In the genomic region with DNA sequence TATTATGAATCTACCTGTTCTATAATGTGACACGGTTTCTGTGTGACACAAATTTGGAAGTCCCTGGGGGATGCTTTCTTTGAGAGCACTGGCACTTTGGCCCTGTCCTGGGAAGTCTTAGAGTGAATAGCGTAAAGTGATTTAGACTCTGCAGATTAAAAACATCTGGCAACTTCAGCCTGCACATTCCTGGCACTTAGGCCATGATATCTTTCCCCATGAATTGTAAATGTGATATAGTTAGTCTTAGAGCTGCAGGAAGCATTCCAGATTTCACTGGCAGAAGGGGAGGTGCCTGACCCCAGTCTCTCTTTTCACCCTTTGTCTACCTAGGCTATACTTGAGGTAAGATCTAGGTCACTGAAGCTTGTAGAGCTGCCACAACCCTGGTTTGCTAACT, we compare ENCODE assay signal across 26 mouse cellular contexts.
DNase-seq lines count a peak whose midpoint lies in the region; ATAC-seq and TF ChIP-seq lines count a peak whose summit lies in the region.
"Had no signal": no experiment of that assay in that cellular context is flagged by ENCODE, and none has a peak within 500 bp of the region (broad histone marks: within the 10 kb centered on the region; RNA-seq: fewer than 3 reads in every experiment).

No protein-coding gene starts in this region.

- intact Hi-C loops in left cerebral cortex, postnatal 10 days (cut with DNase I), result no loop called here

- DNase-seq in lung, embryonic 14.5 days, result peak; percentile 26
- no peak for DNase-seq in lung, postnatal 36 days
- DNase-seq in embryo, embryonic 10 days (ENCODE audit: low spot score), result peak; percentile 43
- peak; percentile 83 for DNase-seq in embryonic facial prominence, embryonic 11.5 days (ENCODE audit: low spot score)
- no peak for DNase-seq in left cerebral cortex, postnatal 10 days (ENCODE audit: extremely low spot score in 1 of 2, low spot score in 2 of 2)
- no peak for DNase-seq in hindbrain, postnatal 0 days (ENCODE audit: low spot score)
- DNase-seq: adrenal gland, postnatal 14 days; cerebellum, adult 2 months; cerebellum, postnatal 25 days; gastrocnemius, postnatal 25 days; heart, adult 18-20 months; kidney, adult 18-20 months; lung, postnatal 4 days; thymus, adult 2 months; thymus, postnatal 4 days had no signal

- WGBS in lung, embryonic 14.5 days, result 47% methylated on average over 2 of the region's 2 CpGs
- WGBS in embryonic facial prominence, embryonic 11.5 days, result 26% methylated on average over 2 of the region's 2 CpGs
- 13% methylated on average over 2 of the region's 2 CpGs for WGBS in limb, embryonic 12.5 days
- 84% methylated on average over 2 of the region's 2 CpGs for WGBS in hindbrain, postnatal 0 days

- H3K27ac ChIP-seq in lung, embryonic 14.5 days (ENCODE audit: low read depth), result peak overlapping the region; percentile 12; the same call in 1 of the 2 replicates
- H3K27ac ChIP-seq in embryonic facial prominence, embryonic 11.5 days (replicated peaks; ENCODE audit: low read depth, low read length), result no peak overlapping the region
- no peak overlapping the region for H3K27ac ChIP-seq in limb, embryonic 12.5 days
- H3K27ac ChIP-seq in hindbrain, postnatal 0 days, result no peak overlapping the region
- H3K27ac ChIP-seq: embryonic facial prominence, embryonic 15.5 days; forebrain, embryonic 15.5 days; hindbrain, embryonic 10.5 days; liver, embryonic 14.5 days; lung, embryonic 15.5 days; midbrain, embryonic 15.5 days; neural tube, embryonic 13.5 days; stomach, postnatal 0 days had no signal

- H3K4me2 ChIP-seq in lung, embryonic 14.5 days, result no peak overlapping the region
- H3K4me2 ChIP-seq in embryonic facial prominence, embryonic 11.5 days (ENCODE audit: low read depth, low read length), result no peak overlapping the region
- H3K4me2 ChIP-seq in limb, embryonic 12.5 days, result no peak overlapping the region
- no peak overlapping the region for H3K4me2 ChIP-seq in hindbrain, postnatal 0 days (ENCODE audit: low read depth, low read length)
- H3K4me2 ChIP-seq: embryonic facial prominence, embryonic 15.5 days; forebrain, embryonic 15.5 days; lung, embryonic 15.5 days; midbrain, embryonic 15.5 days; neural tube, embryonic 13.5 days had no signal

- no peaks in the 10 kb centered on the region for H3K36me3 ChIP-seq in lung, embryonic 14.5 days (ENCODE audit: insufficient read depth)
- no peaks in the 10 kb centered on the region for H3K36me3 ChIP-seq in embryonic facial prominence, embryonic 11.5 days (replicated peaks; ENCODE audit: control insufficient read depth, insufficient read depth, low read depth, low read length)
- H3K36me3 ChIP-seq in limb, embryonic 12.5 days, result no peaks in the 10 kb centered on the region
- H3K36me3 ChIP-seq in hindbrain, postnatal 0 days (ENCODE audit: insufficient read depth, low read length), result no peaks in the 10 kb centered on the region
- H3K36me3 ChIP-seq: embryonic facial prominence, embryonic 15.5 days; forebrain, embryonic 15.5 days; hindbrain, embryonic 10.5 days; lung, embryonic 15.5 days; midbrain, embryonic 15.5 days; neural tube, embryonic 13.5 days had no signal

- no peak for ATAC-seq in lung, embryonic 14.5 days (ENCODE audit: insufficient read depth)
- peak; percentile 56 for ATAC-seq in embryonic facial prominence, embryonic 11.5 days (replicated peaks; ENCODE audit: insufficient number of reproducible peaks, low FRiP score, low TSS enrichment, low read depth)
- 0 out of 2 replicates have a peak, but pooled peaks have one; percentile 63 for ATAC-seq in limb, embryonic 12.5 days (ENCODE audit: insufficient number of reproducible peaks, insufficient read depth, low FRiP score, low TSS enrichment, low read depth)
- no peak for ATAC-seq in hindbrain, postnatal 0 days
- ATAC-seq: activated CD4-positive, CD25-positive, alpha-beta regulatory T cell, adult 4 months; forebrain, embryonic 15.5 days; hindbrain, embryonic 16.5 days; midbrain, embryonic 15.5 days had no signal

- no peak for TF ChIP-seq CTCF in lung, embryonic 14.5 days (IDR thresholded peaks at IDR 0.05; ENCODE audit: low read depth)
- no peak for TF ChIP-seq CTCF in hindbrain, postnatal 0 days (IDR thresholded peaks at IDR 0.05; ENCODE audit: low read depth)

- H3K4me3 ChIP-seq in lung, embryonic 14.5 days (ENCODE audit: low read depth, low read length), result no peak overlapping the region
- H3K4me3 ChIP-seq in embryonic facial prominence, embryonic 11.5 days (ENCODE audit: low read depth, low read length), result no peak overlapping the region
- H3K4me3 ChIP-seq in limb, embryonic 12.5 days (replicated peaks), result no peak overlapping the region
- no peak overlapping the region for H3K4me3 ChIP-seq in hindbrain, postnatal 0 days (ENCODE audit: low read length)
- H3K4me3 ChIP-seq: embryonic facial prominence, embryonic 15.5 days; forebrain, embryonic 15.5 days; hindbrain, embryonic 10.5 days; lung, embryonic 15.5 days; midbrain, embryonic 15.5 days; neural tube, embryonic 13.5 days had no signal

- no peaks in the 10 kb centered on the region for H3K4me1 ChIP-seq in lung, embryonic 14.5 days (ENCODE audit: insufficient read depth)
- no peaks in the 10 kb centered on the region for H3K4me1 ChIP-seq in embryonic facial prominence, embryonic 11.5 days (ENCODE audit: control insufficient read depth, insufficient read depth, low read length)
- peaks cover 6% of the 10 kb centered on the region for H3K4me1 ChIP-seq in limb, embryonic 12.5 days (replicated peaks)
- H3K4me1 ChIP-seq in hindbrain, postnatal 0 days (ENCODE audit: insufficient read depth, low read length), result no peaks in the 10 kb centered on the region
- H3K4me1 ChIP-seq: embryonic facial prominence, embryonic 15.5 days; forebrain, embryonic 15.5 days; hindbrain, embryonic 10.5 days; lung, embryonic 15.5 days; midbrain, embryonic 15.5 days had no signal

- H3K9ac ChIP-seq in lung, embryonic 14.5 days, result no peak overlapping the region
- no peak overlapping the region for H3K9ac ChIP-seq in embryonic facial prominence, embryonic 11.5 days (replicated peaks; ENCODE audit: low read length)
- H3K9ac ChIP-seq in limb, embryonic 12.5 days (replicated peaks), result no peak overlapping the region
- no peak overlapping the region for H3K9ac ChIP-seq in hindbrain, postnatal 0 days (replicated peaks; ENCODE audit: low read length)
- H3K9ac ChIP-seq: embryonic facial prominence, embryonic 15.5 days; forebrain, embryonic 15.5 days; liver, embryonic 14.5 days; lung, embryonic 15.5 days; midbrain, embryonic 15.5 days; neural tube, embryonic 13.5 days had no signal

- no peaks in the 10 kb centered on the region for H3K9me3 ChIP-seq in lung, embryonic 14.5 days (ENCODE audit: low read depth, low read length)
- H3K9me3 ChIP-seq in embryonic facial prominence, embryonic 11.5 days (replicated peaks; ENCODE audit: control insufficient read depth, low read length), result no peaks in the 10 kb centered on the region
- no peaks in the 10 kb centered on the region for H3K9me3 ChIP-seq in limb, embryonic 12.5 days
- H3K9me3 ChIP-seq in hindbrain, postnatal 0 days (ENCODE audit: low read length), result no peaks in the 10 kb centered on the region
- H3K9me3 ChIP-seq: embryonic facial prominence, embryonic 15.5 days; forebrain, embryonic 15.5 days; hindbrain, embryonic 10.5 days; lung, embryonic 15.5 days; midbrain, embryonic 15.5 days; neural tube, embryonic 13.5 days had no signal

- H3K27me3 ChIP-seq in lung, embryonic 14.5 days (ENCODE audit: insufficient read depth, low read length), result no peaks in the 10 kb centered on the region
- no peaks in the 10 kb centered on the region for H3K27me3 ChIP-seq in embryonic facial prominence, embryonic 11.5 days (ENCODE audit: control insufficient read depth, insufficient read depth, low read length)
- no peaks in the 10 kb centered on the region for H3K27me3 ChIP-seq in limb, embryonic 12.5 days
- H3K27me3 ChIP-seq in hindbrain, postnatal 0 days (ENCODE audit: insufficient read depth, low read length), result no peaks in the 10 kb centered on the region
- H3K27me3 ChIP-seq: embryonic facial prominence, embryonic 15.5 days; forebrain, embryonic 15.5 days; lung, embryonic 15.5 days; midbrain, embryonic 15.5 days; neural tube, embryonic 13.5 days had no signal

Comparison
In these comparisons a context has a peak if more than half of its experiments do, and no peak if none do; other contexts are left out.
1. DNase-seq: peak in lung, embryonic 14.5 days (single experiment), embryo, embryonic 10 days (single experiment) and embryonic facial prominence, embryonic 11.5 days (single experiment); none in lung, postnatal 36 days (single experiment), left cerebral cortex, postnatal 10 days (0 of 2) and hindbrain, postnatal 0 days (single experiment).
2. ATAC-seq: peak in embryonic facial prominence, embryonic 11.5 days (single experiment) and limb, embryonic 12.5 days (single experiment); none in lung, embryonic 14.5 days (single experiment) and hindbrain, postnatal 0 days (single experiment).